Mouse (Mus musculus): ENCODE measurements around the gene Dglucy. TPM values are rescaled to one million over a fixed set of nuclear protein-coding genes. Genes with fewer than 3 reads are reported as not detected.
A peak's percentile ranks its signal among the peaks of the same experiment; 100 is the strongest.

Dglucy gene
- polyA plus RNA-seq (2012; rRNA removed) = 6.4 and 6.5 TPM in 2 replicates

GRCm38 (mm10) chr12:100778934-100779865 is at the start of gene Dglucy:
Dglucy (plus strand) TSS chr12:100779057.
- Histone ChIP-seq H3K4me3 (replicated peaks; ENCODE audit: extremely low read depth, low read depth, low read length) (peak within 1 kb of the TSS; percentile 67), H3K4me1 (ENCODE audit: control insufficient read depth, insufficient read depth, low read length) (peaks cover 12% of the 10 kb centered on the region)
- WGBS = 6% methylated on average over 12 of the region's 12 CpGs
- peak; percentile 87 for DNase-seq
- TF ChIP-seq POLR2A (IDR thresholded peaks at IDR 0.05; ENCODE audit: borderline replicate concordance, extremely low read depth, low read depth, low read length) (peak; percentile 99), CTCF (IDR thresholded peaks at IDR 0.05; ENCODE audit: insufficient read depth, low read length) (no peak)

GRCm38 (mm10) chr12:100735156-100735555 is 43.7 kb upstream of the Dglucy start:
- TF ChIP-seq CTCF (IDR thresholded peaks at IDR 0.05; ENCODE audit: insufficient read depth, low read length) (no peak), POLR2A (IDR thresholded peaks at IDR 0.05; ENCODE audit: borderline replicate concordance, extremely low read depth, low read depth, low read length) (no peak)
- no peak overlapping the region for H3K4me3 ChIP-seq (replicated peaks; ENCODE audit: extremely low read depth, low read depth, low read length)
- 78% methylated on average over 5 of the region's 5 CpGs for WGBS
- H3K4me1 ChIP-seq (ENCODE audit: control insufficient read depth, insufficient read depth, low read length) = no peaks in the 10 kb centered on the region
- no peak for DNase-seq

GRCm38 (mm10) chr12:100735581-100735980 is 43.3 kb upstream of the Dglucy start:
- no peak for TF ChIP-seq CTCF (IDR thresholded peaks at IDR 0.05; ENCODE audit: insufficient read depth, low read length)
- 84% methylated on average over 2 of the region's 2 CpGs for WGBS
- Histone ChIP-seq H3K4me3 (replicated peaks; ENCODE audit: extremely low read depth, low read depth, low read length) (no peak overlapping the region), H3K4me1 (ENCODE audit: control insufficient read depth, insufficient read depth, low read length) (no peaks in the 10 kb centered on the region)
- no peak for DNase-seq

GRCm38 (mm10) chr12:100738498-100738897 is 40.4 kb upstream of the Dglucy start:
- 55% methylated on average over 3 of the region's 3 CpGs for WGBS
- no peak for TF ChIP-seq POLR2A (IDR thresholded peaks at IDR 0.05; ENCODE audit: borderline replicate concordance, extremely low read depth, low read depth, low read length)
- no peak for TF ChIP-seq CTCF (IDR thresholded peaks at IDR 0.05; ENCODE audit: insufficient read depth, low read length)
- DNase-seq = no peak
- Histone ChIP-seq H3K4me3 (replicated peaks; ENCODE audit: extremely low read depth, low read depth, low read length) (no peak overlapping the region), H3K4me1 (ENCODE audit: control insufficient read depth, insufficient read depth, low read length) (no peaks in the 10 kb centered on the region)

GRCm38 (mm10) chr12:100739011-100739570 is 39.8 kb upstream of the Dglucy start:
- Histone ChIP-seq H3K4me1 (ENCODE audit: control insufficient read depth, insufficient read depth, low read length) (no peaks in the 10 kb centered on the region), H3K4me3 (replicated peaks; ENCODE audit: extremely low read depth, low read depth, low read length) (no peak overlapping the region)
- WGBS = 76% methylated on average over 4 of the region's 4 CpGs
- no peak for DNase-seq
- TF ChIP-seq POLR2A (IDR thresholded peaks at IDR 0.05; ENCODE audit: borderline replicate concordance, extremely low read depth, low read depth, low read length) (no peak), CTCF (IDR thresholded peaks at IDR 0.05; ENCODE audit: insufficient read depth, low read length) (no peak)

- no peak for DNase-seq
- TF ChIP-seq CTCF (IDR thresholded peaks at IDR 0.05; ENCODE audit: insufficient read depth, low read length) = no peak
- no peaks in the 10 kb centered on the region for H3K4me1 ChIP-seq (ENCODE audit: control insufficient read depth, insufficient read depth, low read length)
- 91% methylated on average over 5 of the region's 5 CpGs for WGBS
- H3K4me3 ChIP-seq (replicated peaks; ENCODE audit: extremely low read depth, low read depth, low read length) = no peak overlapping the region
Measured at GRCm38 (mm10) chr12:100740313-100740712, 38.5 kb upstream of the Dglucy start.

GRCm38 (mm10) chr12:100742468-100742867 is 36.4 kb upstream of the Dglucy start:
- Histone ChIP-seq H3K4me3 (replicated peaks; ENCODE audit: extremely low read depth, low read depth, low read length) (no peak overlapping the region), H3K4me1 (ENCODE audit: control insufficient read depth, insufficient read depth, low read length) (no peaks in the 10 kb centered on the region)
- TF ChIP-seq CTCF (IDR thresholded peaks at IDR 0.05; ENCODE audit: insufficient read depth, low read length) = no peak
- no peak for TF ChIP-seq POLR2A (IDR thresholded peaks at IDR 0.05; ENCODE audit: borderline replicate concordance, extremely low read depth, low read depth, low read length)
- 66% methylated on average over 2 of the region's 2 CpGs for WGBS
- no peak for DNase-seq

GRCm38 (mm10) chr12:100752977-100753376 is 25.9 kb upstream of the Dglucy start:
- Histone ChIP-seq H3K4me3 (replicated peaks; ENCODE audit: extremely low read depth, low read depth, low read length) (no peak overlapping the region), H3K4me1 (ENCODE audit: control insufficient read depth, insufficient read depth, low read length) (no peaks in the 10 kb centered on the region)
- WGBS = 55% methylated on average over 1 of the region's 1 CpGs
- no peak for TF ChIP-seq POLR2A (IDR thresholded peaks at IDR 0.05; ENCODE audit: borderline replicate concordance, extremely low read depth, low read depth, low read length)
- TF ChIP-seq CTCF (IDR thresholded peaks at IDR 0.05; ENCODE audit: insufficient read depth, low read length) = no peak
- DNase-seq = no peak

GRCm38 (mm10) chr12:100753716-100754115 is 25.1 kb upstream of the Dglucy start:
- Histone ChIP-seq H3K4me3 (replicated peaks; ENCODE audit: extremely low read depth, low read depth, low read length) (no peak overlapping the region), H3K4me1 (ENCODE audit: control insufficient read depth, insufficient read depth, low read length) (no peaks in the 10 kb centered on the region)
- 68% methylated on average over 1 of the region's 1 CpGs for WGBS
- no peak for DNase-seq
- no peak for TF ChIP-seq CTCF (IDR thresholded peaks at IDR 0.05; ENCODE audit: insufficient read depth, low read length)
- no peak for TF ChIP-seq POLR2A (IDR thresholded peaks at IDR 0.05; ENCODE audit: borderline replicate concordance, extremely low read depth, low read depth, low read length)

GRCm38 (mm10) chr12:100757427-100757826 is 21.4 kb upstream of the Dglucy start:
- TF ChIP-seq CTCF (IDR thresholded peaks at IDR 0.05; ENCODE audit: insufficient read depth, low read length) (no peak), POLR2A (IDR thresholded peaks at IDR 0.05; ENCODE audit: borderline replicate concordance, extremely low read depth, low read depth, low read length) (no peak)
- no peaks in the 10 kb centered on the region for H3K4me1 ChIP-seq (ENCODE audit: control insufficient read depth, insufficient read depth, low read length)
- DNase-seq = no peak
- no peak overlapping the region for H3K4me3 ChIP-seq (replicated peaks; ENCODE audit: extremely low read depth, low read depth, low read length)
- WGBS = 56% methylated on average over 4 of the region's 4 CpGs

All from lung, adult 2 months (tissue).